Mouse (Mus musculus): ENCODE results near the gene Ssna1.

DNA sequence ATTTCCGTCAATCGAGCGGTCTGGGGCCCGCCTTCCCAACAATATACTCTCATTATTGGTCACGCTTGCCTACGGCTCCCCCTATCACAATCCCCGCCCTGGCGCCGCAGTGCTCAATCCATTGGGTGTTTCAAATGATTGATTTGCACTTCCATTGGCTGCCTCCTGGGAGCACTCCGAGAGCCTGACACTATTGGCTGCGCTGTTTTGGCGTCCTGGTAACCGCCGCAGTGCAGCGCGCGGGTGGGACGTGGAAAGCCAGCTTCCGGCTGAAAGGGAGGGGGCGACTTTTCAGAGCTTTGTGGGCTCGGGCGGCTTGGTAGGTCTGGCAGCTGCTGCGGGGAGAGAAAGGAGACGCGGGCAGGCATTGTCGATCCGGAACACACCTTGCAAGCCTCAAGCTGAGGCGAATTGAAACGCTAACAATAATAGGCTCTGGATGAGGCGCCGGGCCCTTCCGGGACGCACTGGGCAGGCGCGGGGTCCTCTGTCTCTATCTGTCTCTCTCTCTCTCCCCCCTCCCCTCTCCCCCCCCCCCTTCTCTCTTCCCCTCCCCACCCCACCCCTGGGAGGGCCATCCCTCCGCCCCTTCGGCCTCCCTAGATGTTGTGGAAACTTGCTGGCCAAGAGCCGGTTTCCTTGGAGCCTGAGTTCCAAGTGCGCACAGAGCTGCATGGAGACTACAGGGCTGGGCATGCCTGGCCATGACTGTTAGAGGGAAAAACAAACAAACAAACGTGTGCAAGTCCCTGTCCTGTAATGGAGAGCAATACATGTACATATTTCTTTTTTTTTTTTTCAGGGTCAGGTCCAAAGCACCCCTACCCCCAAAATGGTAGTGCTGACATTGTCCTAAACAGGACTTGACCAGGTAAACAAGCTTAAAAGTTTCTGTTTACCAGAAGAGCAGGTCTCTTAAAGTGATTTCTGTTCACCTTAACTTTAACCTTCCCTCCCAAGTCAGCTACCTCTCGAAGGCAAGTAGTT is 47.2 kb downstream of the Ssna1 start:
- TF ChIP-seq CTCF (IDR thresholded peaks at IDR 0.05; ENCODE audit: control insufficient read depth, insufficient read depth, insufficient read length) (no peak), MAX (IDR thresholded peaks at IDR 0.05) (no peak), USF1 (IDR thresholded peaks at IDR 0.05; ENCODE audit: low read depth) (no peak), MYOG (IDR thresholded peaks at IDR 0.05; ENCODE audit: control insufficient read depth, extremely low read depth, insufficient read length) (no peak), CEBPB (IDR thresholded peaks at IDR 0.05; ENCODE audit: low read depth) (no peak), MYOD1 (IDR thresholded peaks at IDR 0.05; ENCODE audit: control insufficient read depth, insufficient read length, low read depth) (no peak), FOSL1 (IDR thresholded peaks at IDR 0.05; ENCODE audit: insufficient read depth, low read length, poor library complexity, severe bottlenecking) (no peak)

Data from C2C12 (cell line).